Mouse (Mus musculus) midbrain, embryonic 10.5 days (tissue): Measurements from ENCODE around the gene Inca1. TPM values are rescaled to one million over a fixed set of nuclear protein-coding genes. Genes with fewer than 3 reads are reported as not detected.

Experiments
- DNase-seq: peaks from one replicate; pipeline ENCODE4 v3.0.0-alpha.2; 2017; ENCODE audit warnings: low spot score
- H3K27ac ChIP-seq: fragments of 300-500 bp; sonication (generic); replicated peaks from 2 replicates; pipeline ENCODE4 v1.5.1; 2016; ENCODE audit warnings: mild to moderate bottlenecking
- H3K27me3 ChIP-seq: fragments of 300-500 bp; sonication (generic); 2 replicates; pipeline ENCODE4 v1.6.1; 2016; ENCODE audit warnings: low read depth, mild to moderate bottlenecking; ENCODE audit not compliant: poor library complexity, severe bottlenecking
- H3K36me3 ChIP-seq: fragments of 300-500 bp; sonication (generic); 2 replicates; pipeline ENCODE4 v1.6.1; 2016; ENCODE audit warnings: mild to moderate bottlenecking, moderate library complexity
- H3K4me1 ChIP-seq: fragments of 300-500 bp; sonication (generic); 2 replicates; pipeline ENCODE4 v1.6.1; 2016
- H3K4me3 ChIP-seq: fragments of 300-500 bp; sonication (generic); 2 replicates; pipeline ENCODE4 v1.5.1; 2016; ENCODE audit warnings: mild to moderate bottlenecking, moderate library complexity
- H3K9me3 ChIP-seq: fragments of 300-500 bp; sonication (generic); replicated peaks from 2 replicates; pipeline ENCODE4 v1.6.1; 2016; ENCODE audit warnings: mild to moderate bottlenecking
- WGBS: fragments of 180-500 bp; shearing (Covaris S2); methylation state at CpG from one replicate; pipeline ENCODE4 v1.1.7; 2016; 5-methylcytosine and 5-hydroxymethylcytosine counted together
- polyA plus RNA-seq: library from polyadenylated mRNA; unstranded; fragments of >200 nt; fragmentation: Nextera tagmentation; extraction: Ambion mirVana; gene quantifications from 2 replicates; pipeline ENCODE4 v1.2.1, GENCODE M21; 2016

The Inca1 gene
- polyA plus RNA-seq: 1.00 and 1.3 TPM in 2 replicates

- Histone ChIP-seq H3K36me3 (peaks cover 27% of the 10 kb centered on the region), H3K4me1 (peaks cover 35% of the 10 kb centered on the region), H3K4me3 (peak within 1 kb of the TSS; percentile 93), H3K27me3 (peaks cover 8% of the 10 kb centered on the region; the same call in 1 of the 2 replicates), H3K27ac (peak within 1 kb of the TSS; percentile 95), H3K9me3 (no peaks in the 10 kb centered on the region)
- WGBS: under 1% methylated on average over 69 of the region's 69 CpGs
- peak; percentile 90 for DNase-seq
These were observed at the start of gene Inca1, which contains the start of gene Kif1c for GRCm38 (mm10) chr11:70699722-70700556. Gene Inca1 (minus strand): TSS chr11:70700155. Gene Kif1c (plus strand): TSS chr11:70700548.

- DNase-seq: no peak
- no peaks in the 10 kb centered on the region for H3K36me3 ChIP-seq
- 91% methylated on average over 4 of the region's 4 CpGs for WGBS
- no peaks in the 10 kb centered on the region for H3K27me3 ChIP-seq
- H3K9me3 ChIP-seq: 0 out of 2 replicates have a peak, but pooled peaks cover 6% of the 10 kb centered on the region
- H3K27ac ChIP-seq: no peak overlapping the region
- 0 out of 2 replicates have a peak, but pooled peaks cover 2% of the 10 kb centered on the region for H3K4me1 ChIP-seq
- H3K4me3 ChIP-seq: no peak overlapping the region
These were observed 48.1 kb upstream of the Inca1 start for GRCm38 (mm10) chr11:70747876-70748545.

- no peak overlapping the region for H3K27ac ChIP-seq
- no peaks in the 10 kb centered on the region for H3K36me3 ChIP-seq
- 0 out of 2 replicates have a peak, but pooled peaks cover 7% of the 10 kb centered on the region for H3K4me1 ChIP-seq
- H3K27me3 ChIP-seq: no peaks in the 10 kb centered on the region
- 86% methylated on average over 7 of the region's 7 CpGs for WGBS
- DNase-seq: no peak
- 0 out of 2 replicates have a peak, but pooled peaks cover 6% of the 10 kb centered on the region for H3K9me3 ChIP-seq
- H3K4me3 ChIP-seq: no peak overlapping the region
These were observed 45.7 kb upstream of the Inca1 start for GRCm38 (mm10) chr11:70745636-70746035.

DNA sequence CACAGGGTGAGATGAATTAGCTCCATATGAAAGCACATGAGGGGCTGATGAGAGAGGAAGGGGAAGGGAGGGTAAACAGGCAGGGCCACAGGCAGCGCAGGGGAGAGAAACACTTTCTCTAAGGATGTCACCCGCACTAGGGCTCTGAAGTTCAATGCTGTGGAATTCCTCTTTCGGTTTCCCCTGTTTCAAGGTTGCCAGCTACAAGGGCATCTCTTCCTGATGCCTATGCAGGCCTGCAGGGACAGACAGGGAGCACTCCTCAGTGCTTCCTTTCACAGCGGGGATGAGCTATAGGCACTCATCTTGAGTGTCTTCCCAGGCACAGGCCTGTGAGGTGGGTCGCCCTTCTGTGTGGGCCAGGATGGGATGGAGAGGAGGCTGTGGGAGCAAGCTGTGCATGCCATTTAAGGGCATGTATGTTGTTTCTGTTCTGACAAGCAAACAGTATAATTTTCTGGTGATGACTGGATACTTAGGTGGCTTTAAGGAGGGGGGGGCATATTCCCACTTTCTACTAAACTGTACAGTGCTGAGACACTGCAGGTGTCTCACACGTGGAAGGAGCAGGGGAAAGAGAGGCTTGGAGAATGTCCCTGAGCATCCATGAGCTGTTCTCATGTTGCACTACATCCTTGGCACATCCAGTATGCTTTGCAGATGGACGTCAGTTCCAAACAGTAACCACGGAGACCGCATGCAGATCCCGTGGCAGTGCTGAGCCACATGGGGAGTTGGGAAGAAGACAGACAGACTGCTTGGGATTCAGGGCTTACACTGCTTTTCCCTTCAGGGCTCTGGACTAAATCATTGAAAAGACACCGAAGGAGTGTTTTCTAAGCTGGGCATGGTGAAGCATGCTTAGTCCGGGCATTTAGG is 42.9 kb upstream of the Inca1 start:
- H3K36me3 ChIP-seq: no peaks in the 10 kb centered on the region
- no peaks in the 10 kb centered on the region for H3K27me3 ChIP-seq
- 0 out of 2 replicates have a peak, but pooled peaks cover 12% of the 10 kb centered on the region for H3K4me1 ChIP-seq
- 87% methylated on average over 12 of the region's 12 CpGs for WGBS
- DNase-seq: no peak
- no peak overlapping the region for H3K4me3 ChIP-seq
- no peak overlapping the region for H3K27ac ChIP-seq
- no peaks in the 10 kb centered on the region for H3K9me3 ChIP-seq

DNA sequence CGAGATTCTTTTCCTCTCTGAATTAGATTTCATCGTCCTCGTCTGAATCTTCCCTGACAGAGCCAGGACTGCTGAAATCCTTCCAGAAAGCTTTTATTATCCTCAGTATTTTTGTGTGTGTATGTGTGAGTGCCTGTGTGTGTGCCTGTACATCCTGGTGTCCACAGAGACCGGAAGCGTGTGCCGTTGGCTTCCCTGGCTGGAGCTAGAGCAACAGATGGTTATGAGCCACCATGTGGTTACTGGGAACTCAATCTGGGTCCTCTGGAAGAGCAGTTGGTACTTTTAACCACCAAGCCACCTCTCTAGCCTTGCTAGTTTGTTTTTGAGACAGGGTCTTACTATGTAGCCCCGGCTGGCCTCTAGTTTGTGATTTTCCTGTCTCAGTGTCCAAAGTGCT is 42.2 kb upstream of the Inca1 start:
- WGBS: 87% methylated on average over 7 of the region's 7 CpGs
- no peak for DNase-seq
- no peaks in the 10 kb centered on the region for H3K27me3 ChIP-seq
- H3K9me3 ChIP-seq: no peaks in the 10 kb centered on the region
- 0 out of 2 replicates have a peak, but pooled peaks cover 12% of the 10 kb centered on the region for H3K4me1 ChIP-seq
- no peak overlapping the region for H3K4me3 ChIP-seq
- no peaks in the 10 kb centered on the region for H3K36me3 ChIP-seq
- no peak overlapping the region for H3K27ac ChIP-seq

- no peaks in the 10 kb centered on the region for H3K27me3 ChIP-seq
- no peaks in the 10 kb centered on the region for H3K36me3 ChIP-seq
- no peaks in the 10 kb centered on the region for H3K9me3 ChIP-seq
- 0 out of 2 replicates have a peak, but pooled peaks cover 12% of the 10 kb centered on the region for H3K4me1 ChIP-seq
- H3K4me3 ChIP-seq: no peak overlapping the region
- DNase-seq: no peak
- WGBS: 87% methylated on average over 3 of the region's 3 CpGs
- H3K27ac ChIP-seq: no peak overlapping the region
These were observed 41.6 kb upstream of the Inca1 start for GRCm38 (mm10) chr11:70741603-70742002.

DNA sequence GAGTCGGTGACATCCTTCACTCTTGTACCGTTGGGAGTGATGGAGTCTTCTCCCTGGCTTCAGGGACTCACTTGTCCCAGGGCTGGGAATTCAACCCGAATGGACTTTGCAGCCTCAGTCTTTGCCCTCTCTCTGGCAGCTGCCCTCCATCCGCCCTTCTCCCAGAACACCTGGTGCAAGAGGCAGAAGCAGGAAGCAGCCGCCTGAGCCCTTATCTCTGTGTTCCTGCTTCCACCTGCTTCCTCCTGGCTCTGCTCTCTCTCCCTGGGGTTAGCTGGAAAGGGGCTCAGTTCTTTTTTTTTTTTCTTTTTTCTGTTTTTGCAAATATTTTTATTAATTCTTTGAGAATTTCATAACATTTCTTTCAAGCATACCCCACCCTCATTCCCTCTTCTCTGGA is 37.8 kb upstream of the Inca1 start:
- WGBS: 81% methylated on average over 5 of the region's 5 CpGs
- Histone ChIP-seq H3K36me3 (no peaks in the 10 kb centered on the region), H3K4me3 (no peak overlapping the region), H3K27me3 (no peaks in the 10 kb centered on the region), H3K27ac (no peak overlapping the region), H3K4me1 (0 out of 2 replicates have a peak, but pooled peaks cover 8% of the 10 kb centered on the region), H3K9me3 (no peaks in the 10 kb centered on the region)
- DNase-seq: no peak

DNA sequence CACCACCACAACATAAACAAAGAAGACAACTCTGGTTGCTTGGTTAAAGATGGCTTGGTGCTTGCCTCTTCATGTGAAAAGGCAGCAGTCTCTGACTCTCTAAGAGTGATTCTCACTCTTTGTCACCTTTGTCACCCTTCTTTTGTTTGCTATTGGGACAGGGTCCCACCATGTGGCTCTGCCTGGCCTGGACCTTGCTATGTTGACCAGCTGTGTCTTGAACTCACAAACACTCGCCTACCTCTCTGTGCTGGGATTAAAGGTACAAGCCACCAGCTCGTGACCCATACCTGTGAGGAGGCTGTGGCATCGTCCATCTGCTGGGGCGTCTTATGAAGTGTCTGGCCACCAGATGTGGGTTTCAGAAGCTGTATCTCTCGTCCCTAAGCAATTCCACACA is 33.3 kb upstream of the Inca1 start:
- no peaks in the 10 kb centered on the region for H3K4me1 ChIP-seq
- no peak for DNase-seq
- H3K9me3 ChIP-seq: no peaks in the 10 kb centered on the region
- 67% methylated on average over 5 of the region's 5 CpGs for WGBS
- H3K27ac ChIP-seq: no peak overlapping the region; the same call in 1 of the 2 replicates
- H3K36me3 ChIP-seq: peaks cover 13% of the 10 kb centered on the region
- no peak overlapping the region for H3K4me3 ChIP-seq
- H3K27me3 ChIP-seq: no peaks in the 10 kb centered on the region

- H3K4me1 ChIP-seq: no peaks in the 10 kb centered on the region
- H3K27ac ChIP-seq: no peak overlapping the region
- no peaks in the 10 kb centered on the region for H3K27me3 ChIP-seq
- 70% methylated on average over 5 of the region's 5 CpGs for WGBS
- H3K4me3 ChIP-seq: no peak overlapping the region
- DNase-seq: no peak
- H3K9me3 ChIP-seq: no peaks in the 10 kb centered on the region
- peaks cover 34% of the 10 kb centered on the region for H3K36me3 ChIP-seq
These were observed 31.2 kb upstream of the Inca1 start for GRCm38 (mm10) chr11:70731178-70731577.

- Histone ChIP-seq H3K4me3 (no peak overlapping the region), H3K27me3 (no peaks in the 10 kb centered on the region), H3K36me3 (peaks cover 41% of the 10 kb centered on the region), H3K9me3 (no peaks in the 10 kb centered on the region), H3K4me1 (no peaks in the 10 kb centered on the region), H3K27ac (no peak overlapping the region)
- 85% methylated on average over 9 of the region's 9 CpGs for WGBS
- DNase-seq: no peak
These were observed 30.6 kb upstream of the Inca1 start for GRCm38 (mm10) chr11:70730427-70731038.

DNA sequence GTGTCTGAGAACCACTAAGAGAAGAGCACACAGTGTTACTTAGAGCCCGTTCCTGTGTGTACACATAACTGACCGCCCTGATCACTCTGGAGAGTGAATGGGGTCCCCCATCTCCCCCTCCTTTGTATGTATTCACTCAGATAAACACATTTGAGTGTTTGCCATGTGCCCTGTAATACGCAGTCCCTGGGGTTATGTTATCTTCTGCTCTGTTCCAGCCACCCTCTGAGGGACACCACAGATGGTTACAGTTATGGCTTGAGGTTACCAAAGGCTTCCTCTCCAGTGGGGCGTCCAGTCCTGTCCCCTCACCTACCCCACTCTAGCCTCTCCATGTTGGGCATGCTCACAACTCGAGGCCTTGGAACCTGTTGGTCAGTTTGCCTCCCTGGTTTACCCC is 27.4 kb upstream of the Inca1 start:
- DNase-seq: no peak
- 92% methylated on average over 5 of the region's 5 CpGs for WGBS
- H3K27me3 ChIP-seq: no peaks in the 10 kb centered on the region
- H3K4me1 ChIP-seq: no peaks in the 10 kb centered on the region
- no peak overlapping the region for H3K27ac ChIP-seq
- H3K9me3 ChIP-seq: no peaks in the 10 kb centered on the region
- peaks cover 71% of the 10 kb centered on the region for H3K36me3 ChIP-seq
- no peak overlapping the region for H3K4me3 ChIP-seq

- Histone ChIP-seq H3K4me3 (no peak overlapping the region), H3K4me1 (no peaks in the 10 kb centered on the region), H3K36me3 (peaks cover 79% of the 10 kb centered on the region), H3K9me3 (no peaks in the 10 kb centered on the region), H3K27ac (no peak overlapping the region), H3K27me3 (no peaks in the 10 kb centered on the region)
- 96% methylated on average over 2 of the region's 2 CpGs for WGBS
- no peak for DNase-seq
These were observed 26.6 kb upstream of the Inca1 start for GRCm38 (mm10) chr11:70726585-70726984.
